8 mouse cellular contexts compared by ENCODE assay signal in the genomic region with DNA sequence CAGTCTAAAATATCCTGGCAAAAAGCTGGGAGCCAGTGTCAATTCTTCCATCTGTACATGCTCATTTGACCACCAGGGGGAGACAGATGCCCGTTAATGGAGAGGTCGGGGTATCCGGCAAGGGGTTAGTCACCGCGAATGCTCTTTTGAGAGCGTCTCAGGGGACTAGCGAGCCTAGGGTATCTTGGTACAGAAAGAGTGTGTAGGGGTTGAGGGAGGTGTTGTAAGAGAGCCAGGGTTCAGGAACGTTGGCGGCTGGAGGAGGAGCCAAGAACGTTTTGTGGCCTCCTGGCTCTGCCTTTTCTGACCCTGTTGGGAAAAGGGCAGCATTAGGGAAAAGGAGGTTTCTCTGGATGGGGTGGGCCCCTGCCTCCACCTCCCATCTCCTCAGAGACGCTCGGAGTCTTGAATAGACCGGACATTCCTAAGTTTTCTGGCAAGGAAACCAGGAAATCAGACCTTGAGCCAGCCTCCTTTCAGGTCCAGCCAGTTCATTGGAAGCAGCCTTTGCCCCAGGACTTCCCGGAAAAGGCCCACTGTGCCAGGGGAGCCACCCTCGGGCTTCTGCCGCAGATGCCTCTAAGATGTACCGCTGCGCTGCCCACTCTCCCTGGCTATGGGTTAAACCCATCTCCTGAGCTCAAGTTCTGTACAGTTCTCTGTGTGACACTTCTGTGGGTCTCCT. TPM values are rescaled to one million over a fixed set of nuclear protein-coding genes. Genes with fewer than 3 reads are reported as not detected.
DNase-seq lines count a peak whose midpoint lies in the region; ATAC-seq and TF ChIP-seq lines count a peak whose summit lies in the region.

No protein-coding gene starts in this region.

- peak; percentile 90 for TF ChIP-seq CTCF in cortical plate, adult 2 months (IDR thresholded peaks at IDR 0.05; ENCODE audit: extremely low read depth, insufficient read depth, low read length)
- TF ChIP-seq CTCF in left cerebral cortex, adult 2 months (IDR thresholded peaks at IDR 0.05), result peak; percentile 98

- peak overlapping the region; percentile 25 for H3K4me3 ChIP-seq in cortical plate, adult 2 months (ENCODE audit: insufficient read depth, low read length)
- peak overlapping the region; percentile 50 for H3K4me3 ChIP-seq in left cerebral cortex, adult 2 months

- peaks cover 1% of the 10 kb centered on the region; the same call in 1 of the 2 replicates for H3K4me1 ChIP-seq in cortical plate, adult 2 months (ENCODE audit: control insufficient read depth, insufficient read depth, low read length)

- DNase-seq in gastrocnemius, postnatal 10 days, result peak; percentile 93
- DNase-seq in hindlimb bud, embryonic 11.5 days (ENCODE audit: extremely low spot score, low read depth, low spot score), result peak; percentile 89
- peak; percentile 83 to 87 for DNase-seq in left cerebral cortex, adult 2 months (ENCODE audit: extremely low spot score in 1 of 2, low spot score in 2 of 2)
- DNase-seq in right cerebral cortex, adult 18-20 months, result peak; percentile 84
- DNase-seq in urinary bladder, postnatal 14 days (ENCODE audit: low spot score), result peak; percentile 95

- peak overlapping the region; percentile 62 for H3K27ac ChIP-seq in cortical plate, adult 2 months (ENCODE audit: insufficient read depth, low read length)
- peak overlapping the region; percentile 85 for H3K27ac ChIP-seq in left cerebral cortex, adult 2 months

- ATAC-seq in activated CD4-positive, CD25-positive, alpha-beta regulatory T cell, adult 4 months, result peak; percentile 85
- peak; percentile 97 for ATAC-seq in megakaryocyte, adult 5-6 weeks (ENCODE audit: poor library complexity, severe bottlenecking)

- TF ChIP-seq POLR2A in cortical plate, adult 2 months (IDR thresholded peaks at IDR 0.05; ENCODE audit: extremely low read depth, insufficient read depth, low read length), result no peak

- intact Hi-C loops in left cerebral cortex, adult 2 months (cut with DNase I), result loop anchor here (1.0 to 2.0 kb wide), 2 partner anchors 35 to 82 kb away; a partner anchor contains a TSS

RNA-seq across cellular contexts. Expression of a gene that starts 24.7 kb away (rescaled TPM):
- polyA plus RNA-seq in activated CD4-positive, CD25-positive, alpha-beta regulatory T cell, adult 4 months (2017; shearing (Covaris generic)), result 100 to 1,000 TPM; 205 to 236 TPM
- 86.1 and 98.1 TPM in 2 replicates for polyA plus RNA-seq in cortical plate, adult 2 months (2012; rRNA removed)
- total RNA-seq in gastrocnemius, postnatal 10 days (2021), result 100 to 1,000 TPM; 131 to 152 TPM
- 100 to 1,000 TPM; 149 to 158 TPM for total RNA-seq in left cerebral cortex, adult 2 months (2021)
- 115 and 119 TPM in 2 replicates for total RNA-seq in megakaryocyte, adult 5-6 weeks (2015)
- 248 and 291 TPM in 2 replicates for total RNA-seq in megakaryocyte, adult 5-6 weeks (2017)

RNA-seq across cellular contexts. Expression of a gene that starts 28.9 kb away (rescaled TPM):
- 1 to 10 TPM; 6.7 to 7.4 TPM for polyA plus RNA-seq in activated CD4-positive, CD25-positive, alpha-beta regulatory T cell, adult 4 months (2017; shearing (Covaris generic))
- 206 and 215 TPM in 2 replicates for polyA plus RNA-seq in cortical plate, adult 2 months (2012; rRNA removed)
- total RNA-seq in gastrocnemius, postnatal 10 days (2021), result 100 to 1,000 TPM; 209 to 239 TPM
- 100 to 1,000 TPM; 281 TPM for total RNA-seq in left cerebral cortex, adult 2 months (2021)
- total RNA-seq in megakaryocyte, adult 5-6 weeks (2015), result 43.9 and 45.9 TPM in 2 replicates
- 60.7 and 71.3 TPM in 2 replicates for total RNA-seq in megakaryocyte, adult 5-6 weeks (2017)

RNA-seq across cellular contexts. Expression of a gene that starts 34.9 kb away (rescaled TPM):
- 10 to 100 TPM; 57.1 to 80.8 TPM for polyA plus RNA-seq in activated CD4-positive, CD25-positive, alpha-beta regulatory T cell, adult 4 months (2017; shearing (Covaris generic))
- 111 and 117 TPM in 2 replicates for polyA plus RNA-seq in cortical plate, adult 2 months (2012; rRNA removed)
- 10 to 100 TPM; 25.7 to 29.2 TPM for total RNA-seq in gastrocnemius, postnatal 10 days (2021)
- 10 to 100 TPM; 77.0 to 87.5 TPM for total RNA-seq in left cerebral cortex, adult 2 months (2021)
- 30.1 and 40.9 TPM in 2 replicates for total RNA-seq in megakaryocyte, adult 5-6 weeks (2015)
- total RNA-seq in megakaryocyte, adult 5-6 weeks (2017), result 56.3 and 58.6 TPM in 2 replicates

RNA-seq across cellular contexts. Expression of a gene that starts 59.4 kb away (rescaled TPM):
- polyA plus RNA-seq in activated CD4-positive, CD25-positive, alpha-beta regulatory T cell, adult 4 months (2017; shearing (Covaris generic)), result not detected
- polyA plus RNA-seq in cortical plate, adult 2 months (2012; rRNA removed), result 0.36 and 0.52 TPM in 2 replicates
- total RNA-seq in gastrocnemius, postnatal 10 days (2021), result 1 to 10 TPM; 5.7 to 5.9 TPM
- total RNA-seq in left cerebral cortex, adult 2 months (2021), result 1 to 10 TPM; 1.9 to 3.0 TPM
- not detected in 2 replicates for total RNA-seq in megakaryocyte, adult 5-6 weeks (2015)
- not detected in 2 replicates for total RNA-seq in megakaryocyte, adult 5-6 weeks (2017)

Comparison
In these comparisons a context has a peak if more than half of its experiments do, and no peak if none do; other contexts are left out.
1. Peak in every context shown above with its lines: DNase-seq, ATAC-seq, H3K4me3 ChIP-seq and H3K27ac ChIP-seq.